Mouse (Mus musculus): Measurements from ENCODE around the gene Sp1.

DNA sequence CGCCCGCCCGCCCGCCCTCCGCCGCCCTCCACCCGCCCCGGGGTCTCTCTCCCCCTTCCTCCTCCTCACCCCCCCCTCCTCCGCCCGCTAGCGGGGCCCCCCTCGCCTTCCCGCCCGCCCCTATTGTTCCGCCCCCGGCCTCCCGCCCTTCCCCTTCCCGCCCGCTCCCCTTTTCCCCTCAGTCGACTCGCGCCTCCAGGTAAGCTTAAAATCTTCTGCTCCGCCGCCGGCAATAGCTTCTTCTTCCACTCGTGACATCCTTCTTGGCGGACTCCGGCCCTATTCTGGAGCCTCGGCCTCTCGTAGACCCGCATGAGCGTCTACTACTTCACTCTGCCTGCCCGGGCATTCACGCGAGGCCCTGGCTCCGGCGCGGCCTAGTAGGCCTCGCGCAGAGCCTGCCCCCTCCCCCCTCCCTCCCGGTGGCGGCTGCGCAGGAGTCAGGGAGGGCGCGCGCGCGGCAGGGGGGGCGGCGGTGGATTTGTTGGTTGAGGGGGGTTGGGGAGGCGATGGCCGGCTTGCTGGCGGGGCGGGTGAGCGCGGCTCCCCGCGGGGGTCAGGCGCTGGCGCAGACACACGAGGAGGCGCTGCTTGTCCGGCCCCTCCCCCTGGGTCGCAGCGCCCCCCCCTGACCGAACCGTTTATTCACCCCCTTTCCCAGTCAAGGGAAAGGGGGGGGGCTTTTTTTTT is 64.8 kb downstream of the Sp1 start:
- TF ChIP-seq POLR2A (IDR thresholded peaks at IDR 0.05; ENCODE audit: low read depth, low read length) = no peak; the same call in 1 of the 2 replicates
- TF ChIP-seq CTCF (IDR thresholded peaks at IDR 0.05; ENCODE audit: extremely low read depth, insufficient read length, insufficient replicate concordance, low read depth, low read length) = no peak
